ENCODE assay signal across 9 mouse cellular contexts in the genomic region with DNA sequence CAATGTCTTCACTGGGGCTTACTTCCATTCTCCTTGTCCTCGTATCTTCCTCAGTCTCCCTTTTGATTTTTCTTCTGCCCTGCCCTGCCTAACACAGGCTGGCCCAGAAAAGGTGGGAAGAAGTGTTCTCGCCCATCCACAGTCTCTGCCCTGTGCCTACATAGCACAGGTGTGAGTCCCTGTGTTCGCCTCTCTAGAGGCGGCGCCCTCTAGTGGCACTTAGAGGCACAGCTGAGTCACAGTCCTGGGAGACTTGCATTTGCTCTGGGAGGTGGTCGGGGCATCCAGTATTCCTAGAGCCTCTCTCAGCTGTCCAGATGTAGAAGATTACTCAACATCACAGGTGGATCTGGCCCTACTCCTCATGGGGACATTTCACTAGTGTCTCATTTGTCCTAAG.
DNase-seq lines count a peak whose midpoint lies in the region; ATAC-seq and TF ChIP-seq lines count a peak whose summit lies in the region.
"Had no signal": no experiment of that assay in that cellular context is flagged by ENCODE, and none has a peak within 500 bp of the region (broad histone marks: within the 10 kb centered on the region; RNA-seq: fewer than 3 reads in every experiment).

No protein-coding gene starts in this region.

- H3K27ac ChIP-seq in embryonic fibroblast, embryonic 13.5 days (ENCODE audit: insufficient read depth, low read length), result no peak overlapping the region
- H3K27ac ChIP-seq in lung, embryonic 16.5 days (ENCODE audit: low read length), result no peak overlapping the region
- H3K27ac ChIP-seq: stomach, embryonic 15.5 days had no signal

- no peaks in the 10 kb centered on the region for H3K9me3 ChIP-seq in lung, embryonic 16.5 days (ENCODE audit: control insufficient read depth, low read length)
- H3K9me3 ChIP-seq: stomach, embryonic 15.5 days had no signal

- peak; percentile 56; the same call in 1 of the 2 replicates for TF ChIP-seq CTCF in embryonic fibroblast, embryonic 13.5 days (IDR thresholded peaks at IDR 0.05; ENCODE audit: borderline replicate concordance, insufficient read depth, low read length)

- H3K4me1 ChIP-seq in embryonic fibroblast, embryonic 13.5 days (ENCODE audit: control insufficient read depth, insufficient read depth, low read length), result no peaks in the 10 kb centered on the region
- H3K4me1 ChIP-seq in lung, embryonic 16.5 days (replicated peaks; ENCODE audit: control insufficient read depth, insufficient read depth, low read length), result no peaks in the 10 kb centered on the region

- no peaks in the 10 kb centered on the region for H3K36me3 ChIP-seq in lung, embryonic 16.5 days (ENCODE audit: control insufficient read depth, insufficient read depth, low read length)
- H3K36me3 ChIP-seq: stomach, embryonic 15.5 days had no signal

- no peak overlapping the region for H3K9ac ChIP-seq in lung, embryonic 16.5 days (ENCODE audit: low read length)
- H3K9ac ChIP-seq: stomach, embryonic 15.5 days had no signal

- H3K27me3 ChIP-seq in lung, embryonic 16.5 days (ENCODE audit: control insufficient read depth, insufficient read depth, low read depth, low read length), result peaks cover under 1% of the 10 kb centered on the region; the same call in 1 of the 2 replicates

- ATAC-seq in lung, embryonic 16.5 days (ENCODE audit: low read depth), result peak; percentile 36; the same call in 1 of the 2 replicates

- no peak overlapping the region for H3K4me3 ChIP-seq in embryonic fibroblast, embryonic 13.5 days (ENCODE audit: insufficient read depth, low read length)
- no peak overlapping the region for H3K4me3 ChIP-seq in lung, embryonic 16.5 days (ENCODE audit: low read length)
- H3K4me3 ChIP-seq: stomach, embryonic 15.5 days had no signal

- no peak for TF ChIP-seq POLR2A in embryonic fibroblast, embryonic 13.5 days (IDR thresholded peaks at IDR 0.05; ENCODE audit: low read depth, low read length)

- WGBS in lung, embryonic 16.5 days, result 18% methylated on average over 6 of the region's 6 CpGs

- no peak overlapping the region for H3K4me2 ChIP-seq in lung, embryonic 16.5 days (ENCODE audit: low read depth, low read length)
- H3K4me2 ChIP-seq: stomach, embryonic 15.5 days had no signal

- peak; percentile 22 for DNase-seq in ovary, postnatal 10 days (ENCODE audit: low spot score)
- DNase-seq in ovary, adult 18-20 months (ENCODE audit: low spot score), result no peak
- DNase-seq in adrenal gland, postnatal 36 days, result peak; percentile 63 to 73
- DNase-seq in kidney, postnatal 10 days, result peak; percentile 75
- peak; percentile 83 for DNase-seq in retina, embryonic 14.5 days (ENCODE audit: low spot score)
- DNase-seq in urinary bladder, postnatal 36 days (ENCODE audit: low spot score in 2 of 2), result peak; percentile 17 to 40
